Mouse (Mus musculus) heart, postnatal 25 days (tissue): ENCODE measurements around the gene Zfp354c. TPM values are rescaled to one million over a fixed set of nuclear protein-coding genes. Genes with fewer than 3 reads are reported as not detected.

ENCODE experiments used
- DNase-seq: peaks from one replicate; pipeline ENCODE4 v3.0.0; 2022; ENCODE audit warnings: low spot score
- intact Hi-C: fragments of 180-260 bp; cut with DNase I; formaldehyde crosslinking; loops from one replicate; pipeline ENCODE4 v1.15.1; 2025
- total RNA-seq, 2 experiments: library from RNA; stranded (reverse); gene quantifications; 2 replicates each; pipeline ENCODE4 v1.2.3; 2021

The Zfp354c gene
- total RNA-seq: 1 to 10 TPM; 3.4 to 4.6 TPM

DNA sequence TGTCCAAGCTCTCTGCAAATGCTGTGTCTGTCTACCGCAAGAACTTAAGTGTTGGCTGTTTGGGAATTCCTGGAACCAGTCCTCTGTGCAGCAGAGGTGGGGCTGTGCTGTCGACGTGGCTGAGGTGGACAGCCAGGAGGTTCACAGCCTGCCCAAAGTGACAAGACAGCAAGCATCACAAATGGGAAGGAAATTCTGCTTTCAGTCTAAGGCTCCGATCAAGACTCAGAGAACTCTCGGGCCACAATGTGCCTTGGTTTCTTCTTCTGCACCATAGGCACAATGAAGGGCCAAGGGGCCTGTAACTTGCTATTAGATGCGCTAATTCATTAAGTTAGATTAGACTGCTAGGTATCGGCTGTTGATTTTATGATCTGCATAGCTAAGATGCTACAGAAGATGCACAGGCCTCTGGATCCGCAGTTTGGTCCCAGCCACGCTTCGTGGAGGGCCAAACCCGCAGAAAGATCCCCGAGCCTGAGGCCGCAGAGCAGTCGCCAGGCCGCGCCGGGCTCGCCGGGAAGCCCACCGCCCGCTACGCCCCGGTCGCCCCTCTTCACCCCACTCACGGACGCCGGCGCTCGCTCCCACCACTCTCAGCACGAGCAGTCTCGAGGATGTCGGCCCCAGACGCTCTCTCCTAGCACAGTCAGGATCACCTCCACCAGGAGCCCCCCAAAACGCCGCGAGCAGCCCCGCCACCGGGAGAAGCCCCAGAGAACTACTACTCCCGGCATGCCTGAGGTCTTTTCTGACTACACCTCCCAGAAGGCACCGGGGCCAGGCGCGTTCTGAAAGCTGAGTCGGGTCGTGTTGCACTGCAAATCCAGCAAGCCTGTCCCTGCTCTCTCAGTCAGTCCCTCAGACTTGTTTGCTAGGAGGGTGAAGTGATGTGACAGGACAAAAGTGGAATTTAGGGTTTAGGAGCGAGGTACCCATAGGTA, at the start of gene Zfp354c:
TSS of gene Zfp354c (minus strand) at position 715 of the 944 bp plus-strand sequence.
- DNase-seq: peak; percentile 68
- intact Hi-C loops: loop anchor here (5.0 kb wide), 2 partner anchors 105 to 230 kb away; partner anchors contain the start of genes Zfp354a and Zfp354b

DNA sequence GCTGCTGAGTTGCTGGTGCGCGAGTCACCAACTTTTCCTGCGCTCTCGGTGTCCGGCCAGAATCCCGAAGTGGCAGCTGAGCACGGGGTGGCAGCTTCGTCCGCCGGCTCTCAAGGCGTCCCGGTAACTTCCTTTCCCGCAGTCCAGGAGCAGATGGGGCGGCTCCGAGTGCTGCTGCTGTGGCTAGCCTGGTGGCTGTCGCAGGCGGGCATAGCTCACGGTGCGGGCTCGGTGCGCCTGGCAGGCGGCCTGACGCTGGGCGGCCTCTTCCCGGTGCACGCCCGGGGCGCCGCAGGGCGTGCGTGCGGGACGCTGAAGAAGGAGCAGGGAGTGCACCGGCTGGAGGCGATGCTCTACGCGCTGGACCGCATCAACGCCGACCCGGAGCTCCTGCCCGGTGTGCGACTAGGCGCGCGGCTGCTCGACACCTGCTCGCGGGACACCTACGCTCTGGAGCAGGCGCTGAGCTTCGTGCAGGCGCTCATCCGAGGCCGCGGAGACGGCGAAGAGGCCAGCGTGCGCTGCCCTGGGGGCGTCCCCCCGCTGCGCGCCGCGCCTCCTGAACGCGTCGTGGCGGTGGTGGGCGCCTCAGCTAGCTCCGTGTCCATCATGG, 23.6 kb upstream of the Zfp354c start:
- intact Hi-C loops: no loop called here
- no peak for DNase-seq

DNA sequence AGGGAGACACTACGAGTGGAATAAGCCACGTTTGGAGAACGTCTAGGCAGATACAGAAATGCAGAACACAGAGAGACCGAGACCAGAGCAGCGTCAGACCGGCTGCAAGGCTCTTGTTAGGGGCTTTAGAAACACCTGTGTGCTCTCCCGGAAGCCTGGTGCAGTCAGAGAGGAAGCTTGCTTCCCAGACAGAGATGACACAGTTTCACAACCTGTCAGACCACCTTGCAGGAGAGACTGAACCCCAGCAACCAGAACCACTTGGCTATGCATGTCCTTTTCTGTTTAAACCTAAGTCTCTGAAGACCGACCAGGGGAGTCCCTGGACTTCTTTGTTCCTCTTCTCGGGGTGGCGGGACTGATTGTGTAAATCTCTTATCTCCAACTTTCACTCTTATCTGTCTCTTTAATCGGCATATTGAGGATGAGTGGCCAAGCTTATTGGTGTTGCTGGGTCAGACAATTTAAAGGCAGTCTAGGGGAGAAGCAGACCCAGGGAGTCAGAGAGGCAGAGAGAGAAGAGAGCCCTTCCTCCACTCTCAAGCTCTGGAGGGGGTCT, 22.7 kb upstream of the Zfp354c start, which contains the start of gene Grm6:
TSS of gene Grm6 (plus strand) at position 509 of the 559 bp plus-strand sequence.
- intact Hi-C loops: no loop called here
- DNase-seq: no peak

DNA sequence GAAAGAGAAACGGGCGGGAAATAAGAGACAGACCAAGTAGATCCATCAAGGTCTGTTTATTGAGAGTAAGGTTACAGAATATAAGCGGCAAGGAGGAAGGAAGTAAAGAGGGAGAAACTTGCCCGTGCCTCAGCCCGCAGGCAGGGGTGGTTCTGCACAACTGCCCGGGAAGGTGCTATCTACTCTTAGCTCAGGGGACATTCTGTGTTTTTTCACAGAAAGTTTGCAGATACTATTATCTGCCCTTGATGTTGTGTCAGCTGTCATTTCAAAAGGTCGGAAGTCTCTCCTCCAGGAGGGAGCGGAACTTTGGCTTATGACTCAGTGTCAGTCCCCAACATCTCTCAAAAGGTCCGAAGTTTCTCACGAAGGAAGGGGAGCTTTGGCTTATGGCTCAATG, 21.8 kb upstream of the Zfp354c start:
- intact Hi-C loops: no loop called here
- no peak for DNase-seq

DNA sequence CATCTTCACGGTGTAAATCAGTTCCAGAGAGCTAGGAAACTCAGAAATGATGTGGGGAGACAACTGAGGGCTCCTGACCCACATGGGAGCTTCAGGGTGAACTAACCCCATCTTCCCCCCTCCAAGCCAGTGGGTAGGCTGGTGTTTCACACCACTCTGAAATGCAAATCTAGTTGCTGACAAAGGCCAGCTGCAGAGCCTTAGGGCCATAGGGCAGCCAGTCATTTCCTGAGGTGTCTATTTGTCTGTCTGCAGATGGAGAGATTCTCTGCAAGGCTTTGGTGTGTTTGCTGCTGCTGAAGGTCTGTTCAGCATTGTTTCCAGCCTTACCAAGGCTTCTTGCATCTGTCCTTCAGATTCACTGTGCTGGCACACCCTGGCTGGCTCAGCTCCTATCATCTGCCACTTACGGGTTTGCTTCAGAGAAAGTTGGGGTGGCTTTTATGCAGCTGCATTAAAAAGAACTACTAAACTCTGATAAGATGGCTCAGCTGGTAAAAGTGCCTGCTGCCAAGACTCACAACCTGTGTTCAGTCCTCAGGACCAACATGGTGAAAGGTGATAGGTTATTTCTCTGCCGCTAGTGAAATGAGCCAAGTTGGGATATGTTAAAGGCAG, 21.1 kb upstream of the Zfp354c start:
- intact Hi-C loops: no loop called here
- no peak for DNase-seq

DNA sequence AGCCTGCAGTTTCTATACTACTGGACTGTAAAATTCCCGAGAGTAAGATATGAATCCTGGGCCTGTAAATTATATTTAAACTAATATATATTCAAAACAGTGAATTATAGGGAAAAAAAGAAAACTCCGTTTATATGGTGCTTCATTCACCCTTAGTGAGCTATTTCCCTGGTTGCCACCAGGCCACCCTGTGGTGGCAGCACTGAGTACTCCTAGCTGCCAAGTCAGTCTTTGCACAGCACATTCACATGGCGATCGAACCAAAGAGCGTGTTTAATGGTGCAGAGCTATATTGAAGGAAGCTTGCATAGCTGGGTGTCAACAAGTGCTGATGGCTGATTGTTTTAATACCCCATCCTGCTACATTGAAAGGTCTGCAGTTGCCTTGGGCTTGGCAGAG, 19.5 kb upstream of the Zfp354c start:
- intact Hi-C loops: no loop called here
- DNase-seq: no peak

DNA sequence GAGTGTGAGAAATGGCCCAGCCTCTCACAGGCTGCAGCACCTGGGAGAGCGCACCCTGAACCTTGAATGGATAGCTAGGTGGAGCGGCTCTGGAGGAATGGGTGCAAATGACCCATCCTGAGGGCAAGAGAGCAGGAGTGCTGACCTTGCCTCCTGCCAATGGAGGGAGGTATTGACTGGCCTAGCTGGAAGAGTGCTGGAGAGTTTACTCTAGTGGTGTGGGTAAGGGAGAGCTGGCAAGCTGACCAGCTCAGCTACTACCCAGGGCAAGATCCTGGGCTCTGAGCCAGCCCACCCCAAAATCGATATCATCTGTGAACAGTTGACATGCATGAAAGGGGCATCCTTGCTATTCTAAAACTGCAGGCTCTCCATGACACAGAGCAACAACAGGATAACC, 18.4 kb upstream of the Zfp354c start:
- DNase-seq: no peak
- intact Hi-C loops: no loop called here

DNA sequence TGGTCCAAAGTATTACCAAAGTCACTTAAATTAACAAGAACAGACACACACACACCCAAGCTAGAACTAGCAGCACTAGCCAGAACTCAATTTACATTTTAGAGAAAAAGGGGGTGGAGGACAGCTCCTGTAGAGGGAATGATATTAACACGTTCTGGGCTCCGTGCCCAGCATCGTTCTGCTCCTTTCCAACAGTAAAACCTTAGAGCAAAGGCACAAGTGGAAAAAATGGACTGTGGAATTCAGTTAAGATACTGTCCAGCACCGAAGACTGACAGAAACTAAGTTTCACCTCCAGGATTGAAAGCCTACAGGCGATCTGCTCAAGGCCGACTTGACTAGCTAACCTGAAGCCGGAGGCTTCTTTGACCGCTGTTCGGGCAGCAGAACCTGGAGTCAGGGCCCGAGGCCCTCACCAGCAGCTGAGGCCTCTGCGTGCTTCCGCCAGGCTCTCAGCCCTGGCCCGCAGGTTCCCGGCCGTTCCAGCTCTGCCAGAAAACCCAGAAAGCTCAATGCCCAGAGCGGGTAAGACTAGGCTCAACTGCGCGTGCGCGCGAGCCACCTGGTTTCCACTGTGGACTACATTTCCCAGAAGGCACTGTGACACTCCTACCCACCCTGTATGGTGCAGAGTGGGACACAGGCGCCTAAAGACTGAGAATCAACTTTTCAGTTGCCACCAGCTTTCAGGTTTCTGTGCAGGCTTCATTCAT, 13.7 kb upstream of the Zfp354c start, which contains the start of gene Zfp879:
TSS of gene Zfp879 (minus strand) at position 530 of the 713 bp plus-strand sequence.
- intact Hi-C loops: loop anchor here (5.0 kb wide), 1 partner anchor 76 kb away; the partner anchor contains the start of gene Zfp2
- DNase-seq: peak; percentile 73

DNA sequence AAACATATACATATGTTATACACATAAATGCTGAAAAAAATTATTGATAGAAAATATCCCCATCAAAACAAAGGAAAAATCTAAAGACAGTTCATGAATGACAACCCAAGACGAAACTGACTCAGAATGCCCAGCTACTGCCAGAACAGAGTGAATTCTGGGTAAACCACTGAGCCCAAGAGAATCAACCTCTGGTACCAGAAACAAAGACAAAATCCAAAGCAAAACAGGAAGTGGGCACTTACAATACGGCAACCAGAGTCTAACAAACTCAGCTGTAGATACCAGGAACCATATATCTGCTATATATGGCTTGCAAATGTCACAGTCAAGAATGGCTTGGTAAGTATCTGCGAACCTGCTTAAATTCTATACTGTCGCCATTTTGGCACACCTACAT, 8.2 kb upstream of the Zfp354c start:
- intact Hi-C loops: no loop called here

DNA sequence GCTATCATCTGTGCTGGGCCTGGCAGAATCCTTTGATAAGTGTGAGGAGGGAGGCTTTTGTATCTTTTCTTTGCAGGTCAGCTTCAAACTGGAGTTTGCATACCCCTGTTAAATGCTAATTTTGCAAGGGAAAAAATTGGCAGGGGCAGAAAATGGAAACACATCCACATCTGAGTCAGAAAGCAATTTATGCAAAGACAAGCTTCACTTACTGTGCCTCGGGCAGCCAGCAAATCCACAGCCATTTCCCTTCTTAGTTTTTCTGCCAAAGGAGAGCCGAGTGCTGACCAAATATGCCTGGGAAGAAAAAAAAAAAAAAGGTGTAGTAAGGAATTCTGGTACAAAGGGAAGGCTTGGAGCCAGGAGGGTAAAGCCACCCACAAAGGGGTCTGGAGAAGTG, 1.3 kb downstream of the Zfp354c start:
- DNase-seq: no peak
- intact Hi-C loops: loop anchor here (5.0 kb wide), 2 partner anchors 106 to 231 kb away; partner anchors contain the start of genes Zfp354a and Zfp354b

More for the DNA sequence above, 8.2 kb upstream of the Zfp354c start:
- DNase-seq: no peak

DNA sequence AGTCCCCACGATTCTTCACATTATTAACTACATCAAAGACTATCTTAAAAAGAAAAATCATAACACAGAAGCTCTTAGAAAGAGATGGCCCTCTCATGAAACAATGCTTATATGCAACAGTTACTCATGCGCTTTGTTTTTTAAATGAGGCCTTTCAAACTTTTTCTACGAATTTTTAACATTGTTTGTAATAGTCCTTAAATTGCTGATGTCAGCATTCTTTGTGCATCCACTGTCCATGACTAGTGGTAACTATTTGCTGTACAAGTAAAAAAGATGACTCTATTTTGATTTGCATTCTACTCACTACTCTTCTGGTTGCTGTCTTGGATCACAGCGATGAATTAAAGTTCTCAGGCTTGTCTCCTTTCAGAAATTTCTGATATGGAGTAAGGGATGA, 13.3 kb downstream of the Zfp354c start:
- DNase-seq: no peak
- intact Hi-C loops: no loop called here

DNA sequence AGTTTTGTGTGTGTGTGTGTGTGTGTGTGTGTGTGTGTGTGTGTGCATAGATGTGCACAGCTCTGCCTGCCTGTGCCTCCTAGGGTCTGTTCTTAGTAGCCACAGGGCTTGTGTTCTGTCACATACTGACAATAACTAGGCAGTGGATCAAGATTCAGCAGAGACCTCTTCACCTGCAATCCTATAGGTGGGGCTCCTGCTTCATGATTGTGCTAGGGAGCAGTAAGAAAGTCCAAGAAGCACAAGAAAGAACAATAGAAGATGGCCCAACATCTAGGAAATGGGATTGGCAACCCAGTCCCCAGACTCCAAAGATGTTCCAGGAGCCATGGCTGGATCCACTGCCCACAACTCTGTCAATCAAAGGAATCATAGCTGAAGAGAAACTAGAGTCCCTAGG, 28.7 kb downstream of the Zfp354c start:
- intact Hi-C loops: no loop called here
- DNase-seq: no peak

DNA sequence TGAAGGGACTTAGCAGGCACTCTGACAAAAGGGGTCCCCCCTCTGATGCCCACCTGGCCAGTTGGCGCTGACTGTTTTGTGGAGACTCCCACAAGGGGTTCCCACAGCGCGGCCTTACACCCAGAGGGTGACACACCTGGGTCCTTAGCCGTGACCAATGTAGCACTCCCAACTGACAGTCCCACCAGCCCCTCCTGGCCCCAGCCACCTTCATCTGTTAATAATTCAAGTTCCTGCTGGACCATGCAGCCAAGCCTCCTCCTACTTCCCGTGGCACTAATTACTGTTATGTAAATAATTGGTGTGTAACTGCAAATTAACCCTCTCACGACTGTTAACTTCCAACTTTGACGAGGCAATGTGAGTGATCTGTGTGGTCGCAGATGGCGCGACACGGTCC, 29.9 kb downstream of the Zfp354c start:
- intact Hi-C loops: no loop called here
- no peak for DNase-seq

DNA sequence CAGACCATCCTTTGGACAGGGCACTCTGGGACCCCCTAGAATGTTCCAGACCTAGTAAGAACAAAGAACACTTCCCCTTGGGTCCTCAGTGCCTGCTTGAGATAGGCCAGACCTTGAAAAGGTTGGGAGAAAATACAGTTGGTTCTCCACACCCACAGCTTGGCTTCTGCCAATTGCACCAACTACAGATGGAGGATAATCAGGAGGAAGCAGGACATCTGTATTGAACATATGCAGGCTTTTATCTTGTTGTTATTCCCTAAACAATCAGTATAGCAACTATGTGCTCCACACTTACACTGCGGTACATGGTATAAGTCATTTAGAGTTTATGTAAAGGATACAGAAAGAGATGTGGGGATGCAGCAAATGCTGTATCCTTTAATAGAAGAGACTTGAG, 56.5 kb downstream of the Zfp354c start:
- DNase-seq: no peak
- intact Hi-C loops: no loop called here

DNA sequence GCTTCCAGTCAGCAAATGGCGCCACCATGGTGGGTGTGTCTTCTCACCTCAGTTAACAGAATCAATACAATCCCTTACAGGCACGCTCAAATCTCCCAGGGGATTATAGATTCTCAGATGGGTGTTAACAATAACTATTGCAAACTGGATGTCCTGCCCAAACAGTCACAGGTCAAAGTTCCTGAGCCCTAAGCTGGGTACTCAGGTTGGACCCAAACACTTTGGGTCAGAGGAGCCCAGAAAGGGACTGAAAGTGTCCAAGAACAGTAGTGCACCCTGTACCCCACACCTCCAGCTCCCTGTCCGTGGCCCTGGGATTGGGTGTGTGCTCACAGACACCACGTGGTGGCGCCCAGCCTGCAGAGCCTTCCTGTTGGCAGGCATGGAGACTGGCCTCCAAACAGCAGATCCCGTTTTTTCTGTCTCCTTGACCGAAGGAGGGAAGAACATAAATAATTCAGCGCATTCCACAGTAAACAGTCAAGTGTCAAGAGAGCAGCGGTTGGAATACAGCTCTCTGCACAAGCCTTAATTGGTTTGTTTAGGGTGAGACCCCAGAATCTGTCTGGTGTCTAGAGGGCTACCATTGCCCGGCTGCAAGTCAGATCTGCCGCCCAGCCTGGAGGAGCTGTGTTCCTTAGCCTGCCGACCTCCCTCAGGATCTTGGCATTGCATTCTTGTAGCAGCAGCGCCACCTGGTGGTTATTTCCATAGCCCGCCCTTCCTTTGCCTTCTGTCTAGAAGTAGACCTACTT, 58.4 kb downstream of the Zfp354c start:
- intact Hi-C loops: loop anchor here (1.0 to 5.0 kb wide), 5 partner anchors 96 to 326 kb away; partner anchors contain the start of gene Adamts2
- DNase-seq: peak; percentile 69

DNA sequence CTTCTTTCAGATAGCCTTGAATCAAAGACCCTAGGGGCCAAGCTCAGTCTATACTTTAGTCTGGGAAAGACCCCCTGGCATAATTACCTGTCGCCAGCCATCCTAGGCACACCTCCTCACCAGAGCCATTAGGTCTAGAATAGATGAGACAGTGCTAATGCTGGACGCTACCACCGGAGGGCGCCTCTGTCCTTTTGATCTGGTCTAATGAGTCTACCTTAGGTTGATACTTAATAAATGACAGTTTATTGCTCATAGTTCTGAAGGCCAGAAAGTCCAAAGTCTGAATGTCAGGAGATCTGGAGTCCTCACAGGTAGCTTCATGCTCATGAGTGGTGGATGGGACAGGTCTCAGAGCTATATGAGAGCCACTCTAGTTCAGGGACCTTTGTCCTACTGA, 60.5 kb downstream of the Zfp354c start:
- intact Hi-C loops: loop anchor here (5.0 kb wide), 1 partner anchor 165 kb away; the partner anchor contains the start of gene Adamts2
- DNase-seq: no peak

DNA sequence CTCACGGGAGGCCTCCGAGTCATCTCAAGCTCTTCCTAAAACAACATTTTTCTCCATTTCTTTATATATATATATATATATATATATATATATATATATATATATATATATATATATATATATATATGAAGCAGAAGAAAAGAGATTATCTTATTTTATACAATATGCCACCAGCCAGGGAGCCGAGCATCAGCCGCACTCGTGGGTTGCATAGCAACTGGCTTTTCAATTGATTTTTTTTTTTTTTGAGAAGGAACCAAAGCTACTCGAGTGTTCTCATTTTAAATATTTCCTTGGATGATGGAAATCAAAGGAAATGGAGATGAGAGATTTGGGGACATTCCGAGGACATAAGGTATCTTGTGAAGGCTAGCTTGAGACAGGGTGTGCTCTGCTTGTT, 61.1 kb downstream of the Zfp354c start:
- no peak for DNase-seq
- intact Hi-C loops: loop anchor here (5.0 kb wide), 1 partner anchor 164 kb away; the partner anchor contains the start of gene Adamts2
